Mouse (Mus musculus): ENCODE data around the gene Eif2s1. TPM values are rescaled to one million over a fixed set of nuclear protein-coding genes. Genes with fewer than 3 reads are reported as not detected.
"Not testable (repeated sequence)": the region's sequence is repeated elsewhere in the genome, so short reads cannot be mapped to it uniquely, and the experiment has no call there.

The Eif2s1 gene
- polyA plus RNA-seq, 1 experiment from 2014 or later = 234 TPM

- H3K9me3 ChIP-seq (ENCODE audit: control insufficient read depth, low read length) = no peaks in the 10 kb centered on the region
- no peaks in the 10 kb centered on the region for H3K36me3 ChIP-seq (ENCODE audit: control insufficient read depth, insufficient read depth, low read length)
- WGBS = 37% methylated on average over 16 of the region's 16 CpGs
- H3K9ac ChIP-seq (ENCODE audit: low read depth, low read length) = no peak overlapping the region
- H3K4me2 ChIP-seq (replicated peaks; ENCODE audit: low read depth, low read length) = no peak overlapping the region
- DNase-seq (ENCODE audit: low spot score) = peak; percentile 83
- H3K4me3 ChIP-seq (ENCODE audit: low read depth, low read length) = no peak overlapping the region
- H3K27ac ChIP-seq (ENCODE audit: low read depth, low read length) = no peak overlapping the region
- peak; percentile 74 for ATAC-seq (ENCODE audit: low FRiP score)
- no peaks in the 10 kb centered on the region for H3K4me1 ChIP-seq (replicated peaks; ENCODE audit: control insufficient read depth, insufficient read depth, low read length)
- H3K27me3 ChIP-seq (ENCODE audit: control insufficient read depth, insufficient read depth, low read length) = peaks cover 3% of the 10 kb centered on the region; the same call in 1 of the 2 replicates
These were observed 57.6 kb downstream of the Eif2s1 start for GRCm38 (mm10) chr12:78919079-78919712.

DNA sequence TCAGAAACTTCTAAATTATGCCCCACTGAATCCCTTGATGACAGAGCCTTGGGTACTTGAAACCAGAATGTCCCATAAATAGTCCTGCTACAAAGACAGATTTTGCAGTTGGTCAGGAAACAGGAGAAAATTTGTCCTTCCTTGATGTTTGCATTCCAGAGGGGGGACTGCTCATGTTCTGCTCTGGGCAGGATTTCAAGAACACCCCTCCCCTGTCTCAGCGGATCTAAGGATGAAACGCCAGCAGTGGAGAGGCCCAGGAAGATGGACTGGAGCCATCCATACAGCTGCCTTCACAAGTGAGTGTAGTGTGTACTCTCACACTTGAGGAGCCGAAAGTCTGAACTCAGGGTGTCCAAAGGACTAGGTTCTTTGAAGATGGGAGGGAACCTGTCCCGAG lies 59.8 kb downstream of the Eif2s1 start:
- DNase-seq (ENCODE audit: low spot score) (no peak), ATAC-seq (ENCODE audit: low FRiP score) (no peak)
- WGBS = 76% methylated on average over 4 of the region's 4 CpGs
- Histone ChIP-seq H3K4me3 (ENCODE audit: low read depth, low read length) (no peak overlapping the region), H3K9me3 (ENCODE audit: control insufficient read depth, low read length) (no peaks in the 10 kb centered on the region), H3K4me2 (replicated peaks; ENCODE audit: low read depth, low read length) (no peak overlapping the region), H3K9ac (ENCODE audit: low read depth, low read length) (no peak overlapping the region), H3K27me3 (ENCODE audit: control insufficient read depth, insufficient read depth, low read length) (no peaks in the 10 kb centered on the region), H3K36me3 (ENCODE audit: control insufficient read depth, insufficient read depth, low read length) (no peaks in the 10 kb centered on the region), H3K4me1 (replicated peaks; ENCODE audit: control insufficient read depth, insufficient read depth, low read length) (no peaks in the 10 kb centered on the region), H3K27ac (ENCODE audit: low read depth, low read length) (no peak overlapping the region)

GRCm38 (mm10) chr12:78922058-78922457 lies 60.4 kb downstream of the Eif2s1 start:
- no peaks in the 10 kb centered on the region for H3K9me3 ChIP-seq (ENCODE audit: control insufficient read depth, low read length)
- no peak overlapping the region for H3K9ac ChIP-seq (ENCODE audit: low read depth, low read length)
- 88% methylated on average over 3 of the region's 3 CpGs for WGBS
- no peak for DNase-seq (ENCODE audit: low spot score)
- H3K4me3 ChIP-seq (ENCODE audit: low read depth, low read length) = no peak overlapping the region
- H3K4me1 ChIP-seq (replicated peaks; ENCODE audit: control insufficient read depth, insufficient read depth, low read length) = no peaks in the 10 kb centered on the region
- no peak for ATAC-seq (ENCODE audit: low FRiP score)
- H3K36me3 ChIP-seq (ENCODE audit: control insufficient read depth, insufficient read depth, low read length) = no peaks in the 10 kb centered on the region
- H3K27ac ChIP-seq (ENCODE audit: low read depth, low read length) = no peak overlapping the region
- H3K27me3 ChIP-seq (ENCODE audit: control insufficient read depth, insufficient read depth, low read length) = no peaks in the 10 kb centered on the region
- no peak overlapping the region for H3K4me2 ChIP-seq (replicated peaks; ENCODE audit: low read depth, low read length)

GRCm38 (mm10) chr12:78922977-78923376 lies 61.4 kb downstream of the Eif2s1 start:
- not testable (repeated sequence) for H3K36me3 ChIP-seq (ENCODE audit: control insufficient read depth, insufficient read depth, low read length); H3K9me3 ChIP-seq (ENCODE audit: control insufficient read depth, low read length); H3K4me2 ChIP-seq (replicated peaks; ENCODE audit: low read depth, low read length); H3K4me1 ChIP-seq (replicated peaks; ENCODE audit: control insufficient read depth, insufficient read depth, low read length); H3K4me3 ChIP-seq (ENCODE audit: low read depth, low read length); ATAC-seq (ENCODE audit: low FRiP score); H3K27ac ChIP-seq (ENCODE audit: low read depth, low read length); DNase-seq (ENCODE audit: low spot score); H3K9ac ChIP-seq (ENCODE audit: low read depth, low read length); H3K27me3 ChIP-seq (ENCODE audit: control insufficient read depth, insufficient read depth, low read length)

GRCm38 (mm10) chr12:78923539-78924189 lies 62.0 kb downstream of the Eif2s1 start:
- H3K4me3 ChIP-seq (ENCODE audit: low read depth, low read length) = no peak overlapping the region
- ATAC-seq (ENCODE audit: low FRiP score) = no peak
- H3K9ac ChIP-seq (ENCODE audit: low read depth, low read length) = no peak overlapping the region

GRCm38 (mm10) chr12:78927287-78927686 lies 65.7 kb downstream of the Eif2s1 start:
- ATAC-seq (ENCODE audit: low FRiP score) (no peak), DNase-seq (ENCODE audit: low spot score) (no peak)
- Histone ChIP-seq H3K27ac (ENCODE audit: low read depth, low read length) (no peak overlapping the region), H3K27me3 (ENCODE audit: control insufficient read depth, insufficient read depth, low read length) (no peaks in the 10 kb centered on the region), H3K4me1 (replicated peaks; ENCODE audit: control insufficient read depth, insufficient read depth, low read length) (no peaks in the 10 kb centered on the region), H3K9me3 (ENCODE audit: control insufficient read depth, low read length) (no peaks in the 10 kb centered on the region), H3K9ac (ENCODE audit: low read depth, low read length) (no peak overlapping the region), H3K36me3 (ENCODE audit: control insufficient read depth, insufficient read depth, low read length) (no peaks in the 10 kb centered on the region), H3K4me3 (ENCODE audit: low read depth, low read length) (no peak overlapping the region), H3K4me2 (replicated peaks; ENCODE audit: low read depth, low read length) (no peak overlapping the region)
- 85% methylated on average over 5 of the region's 5 CpGs for WGBS

More at GRCm38 (mm10) chr12:78923539-78924189, 62.0 kb downstream of the Eif2s1 start:
- H3K36me3 ChIP-seq (ENCODE audit: control insufficient read depth, insufficient read depth, low read length) = no peaks in the 10 kb centered on the region
- H3K4me1 ChIP-seq (replicated peaks; ENCODE audit: control insufficient read depth, insufficient read depth, low read length) = no peaks in the 10 kb centered on the region
- no peak overlapping the region for H3K27ac ChIP-seq (ENCODE audit: low read depth, low read length)
- H3K9me3 ChIP-seq (ENCODE audit: control insufficient read depth, low read length) = no peaks in the 10 kb centered on the region
- 90% methylated on average over 7 of the region's 7 CpGs for WGBS
- no peak overlapping the region for H3K4me2 ChIP-seq (replicated peaks; ENCODE audit: low read depth, low read length)
- DNase-seq (ENCODE audit: low spot score) = no peak
- H3K27me3 ChIP-seq (ENCODE audit: control insufficient read depth, insufficient read depth, low read length) = no peaks in the 10 kb centered on the region

DNA sequence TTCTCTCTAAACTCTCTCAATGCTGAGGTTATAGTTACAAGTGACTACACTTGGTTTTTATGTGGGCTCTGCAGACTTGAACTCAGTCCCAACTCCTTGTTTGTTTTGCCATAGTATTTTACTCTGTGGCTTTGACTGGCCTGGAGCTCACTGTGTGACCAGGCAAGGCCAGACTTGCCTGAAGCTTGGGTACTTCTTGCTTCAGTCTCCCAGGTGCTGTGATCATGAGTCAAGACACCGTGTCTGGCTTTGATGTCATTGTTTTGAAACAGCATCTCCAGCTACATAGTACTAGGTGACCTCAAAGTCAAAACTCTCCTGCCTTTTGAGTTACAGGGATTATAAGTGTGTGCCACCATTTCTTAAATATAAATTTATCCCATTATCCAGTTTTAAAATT lies 68.3 kb downstream of the Eif2s1 start:
- Histone ChIP-seq H3K4me1 (replicated peaks; ENCODE audit: control insufficient read depth, insufficient read depth, low read length) (no peaks in the 10 kb centered on the region), H3K9me3 (ENCODE audit: control insufficient read depth, low read length) (no peaks in the 10 kb centered on the region), H3K27ac (ENCODE audit: low read depth, low read length) (no peak overlapping the region), H3K36me3 (ENCODE audit: control insufficient read depth, insufficient read depth, low read length) (no peaks in the 10 kb centered on the region), H3K4me3 (ENCODE audit: low read depth, low read length) (no peak overlapping the region), H3K27me3 (ENCODE audit: control insufficient read depth, insufficient read depth, low read length) (no peaks in the 10 kb centered on the region), H3K9ac (ENCODE audit: low read depth, low read length) (no peak overlapping the region), H3K4me2 (replicated peaks; ENCODE audit: low read depth, low read length) (no peak overlapping the region)
- WGBS = 94% methylated on average over 1 of the region's 1 CpGs
- DNase-seq (ENCODE audit: low spot score) = no peak
- ATAC-seq (ENCODE audit: low FRiP score) = no peak

DNA sequence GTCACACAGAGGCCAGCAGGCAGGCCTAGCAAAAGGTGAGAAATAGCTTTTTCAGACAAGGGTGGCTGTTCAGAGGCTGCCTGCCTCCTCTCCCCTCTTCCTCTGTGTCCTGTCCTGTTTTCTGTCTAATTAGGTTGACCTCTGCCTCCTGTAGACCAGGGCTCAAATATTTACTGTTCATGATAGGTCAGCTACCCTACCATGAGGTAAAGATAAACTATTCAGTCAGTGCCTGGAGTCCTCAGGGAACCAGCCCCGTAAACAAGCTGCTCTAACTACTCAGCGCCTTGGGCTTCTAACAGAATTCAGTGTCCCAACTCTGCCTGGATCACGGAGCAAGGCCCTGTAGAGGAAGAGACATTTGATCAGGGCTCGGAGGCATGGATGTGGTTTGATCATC lies 74.9 kb downstream of the Eif2s1 start:
- Histone ChIP-seq H3K4me3 (ENCODE audit: low read depth, low read length) (no peak overlapping the region), H3K9ac (ENCODE audit: low read depth, low read length) (no peak overlapping the region), H3K4me2 (replicated peaks; ENCODE audit: low read depth, low read length) (no peak overlapping the region), H3K36me3 (ENCODE audit: control insufficient read depth, insufficient read depth, low read length) (no peaks in the 10 kb centered on the region), H3K27me3 (ENCODE audit: control insufficient read depth, insufficient read depth, low read length) (no peaks in the 10 kb centered on the region), H3K4me1 (replicated peaks; ENCODE audit: control insufficient read depth, insufficient read depth, low read length) (no peaks in the 10 kb centered on the region), H3K27ac (ENCODE audit: low read depth, low read length) (no peak overlapping the region), H3K9me3 (ENCODE audit: control insufficient read depth, low read length) (no peaks in the 10 kb centered on the region)
- DNase-seq (ENCODE audit: low spot score) (no peak), ATAC-seq (ENCODE audit: low FRiP score) (no peak)
- 54% methylated on average over 4 of the region's 4 CpGs for WGBS
